Mouse (Mus musculus): ENCODE data around the gene Psmg4. TPM values are rescaled to one million over a fixed set of nuclear protein-coding genes. Genes with fewer than 3 reads are reported as not detected.

Psmg4 gene
- polyA plus RNA-seq, 1 experiment from 2014 or later = 87.4 TPM

DNA sequence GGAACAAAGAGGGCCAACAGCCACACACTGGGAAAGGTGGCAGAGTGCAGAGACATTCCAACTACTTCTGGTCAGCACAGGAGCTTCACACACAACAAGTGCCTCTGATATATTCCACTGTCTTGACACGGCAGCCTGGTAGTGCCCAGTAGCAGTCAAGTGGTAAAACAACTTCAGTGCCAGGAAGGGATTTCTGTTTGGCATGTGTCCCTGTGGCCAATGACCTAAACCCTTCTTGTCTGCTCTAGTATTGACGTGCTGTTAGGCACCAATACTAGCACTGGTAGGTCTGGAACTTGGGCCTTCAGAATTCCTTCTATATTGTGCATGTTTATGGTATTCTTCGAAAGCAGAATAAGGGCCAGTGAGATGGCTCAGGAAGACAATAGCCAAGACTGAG lies 42.5 kb downstream of the Psmg4 start:
- Histone ChIP-seq H3K9me3 (ENCODE audit: control insufficient read depth, low read length) (no peaks in the 10 kb centered on the region), H3K4me3 (ENCODE audit: low read depth, low read length) (no peak overlapping the region), H3K27me3 (ENCODE audit: control insufficient read depth, insufficient read depth, low read length) (no peaks in the 10 kb centered on the region), H3K4me1 (ENCODE audit: control insufficient read depth, insufficient read depth, low read length) (no peaks in the 10 kb centered on the region), H3K4me2 (ENCODE audit: low read depth, low read length) (no peak overlapping the region), H3K36me3 (ENCODE audit: control insufficient read depth, insufficient read depth, low read length) (no peaks in the 10 kb centered on the region), H3K9ac (replicated peaks; ENCODE audit: low read depth, low read length) (no peak overlapping the region), H3K27ac (ENCODE audit: low read depth, low read length) (no peak overlapping the region)
- no peak for ATAC-seq (ENCODE audit: low read depth)
- 95% methylated on average over 3 of the region's 3 CpGs for WGBS

DNA sequence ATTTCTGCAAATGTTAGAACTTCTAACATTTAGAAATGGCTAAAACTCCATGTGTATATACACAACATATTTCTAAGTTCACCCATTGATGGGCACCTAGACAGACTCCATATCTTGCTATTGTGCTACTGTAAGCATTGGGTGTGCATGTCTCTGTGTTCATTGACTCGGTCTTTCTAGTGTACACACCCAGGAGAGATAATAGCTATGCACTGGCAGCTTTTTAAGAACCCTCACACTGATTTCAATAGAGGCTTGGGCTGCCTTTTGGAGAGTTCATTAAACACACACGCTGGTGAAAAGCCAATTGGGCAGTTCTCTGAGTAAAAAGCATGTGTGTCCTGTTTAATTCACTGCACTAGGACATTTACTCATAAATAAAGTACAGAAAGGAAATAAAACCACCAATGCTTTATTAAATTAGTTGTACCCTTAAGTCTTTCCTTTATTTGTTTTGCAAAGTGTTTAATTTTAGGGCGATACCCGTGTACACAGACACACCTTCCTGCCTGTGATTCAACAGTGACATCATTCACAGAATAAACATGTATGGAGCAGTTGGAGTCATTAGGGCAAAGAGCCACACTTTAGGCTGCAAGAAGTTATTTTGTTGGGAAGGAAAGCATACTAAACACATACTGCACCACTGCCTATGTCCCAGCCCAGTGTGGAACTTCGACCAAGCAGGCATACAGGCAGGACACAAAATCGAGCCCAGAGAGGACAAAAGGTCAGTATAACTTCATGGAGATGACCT lies 45.1 kb downstream of the Psmg4 start:
- no peak overlapping the region for H3K9ac ChIP-seq (replicated peaks; ENCODE audit: low read depth, low read length)
- WGBS = 67% methylated on average over 6 of the region's 6 CpGs
- no peaks in the 10 kb centered on the region for H3K27me3 ChIP-seq (ENCODE audit: control insufficient read depth, insufficient read depth, low read length)
- no peak for ATAC-seq (ENCODE audit: low read depth)
- H3K9me3 ChIP-seq (ENCODE audit: control insufficient read depth, low read length) = no peaks in the 10 kb centered on the region
- no peak overlapping the region for H3K4me3 ChIP-seq (ENCODE audit: low read depth, low read length)
- no peaks in the 10 kb centered on the region for H3K4me1 ChIP-seq (ENCODE audit: control insufficient read depth, insufficient read depth, low read length)
- no peak overlapping the region for H3K27ac ChIP-seq (ENCODE audit: low read depth, low read length)
- no peak overlapping the region for H3K4me2 ChIP-seq (ENCODE audit: low read depth, low read length)
- no peaks in the 10 kb centered on the region for H3K36me3 ChIP-seq (ENCODE audit: control insufficient read depth, insufficient read depth, low read length)

DNA sequence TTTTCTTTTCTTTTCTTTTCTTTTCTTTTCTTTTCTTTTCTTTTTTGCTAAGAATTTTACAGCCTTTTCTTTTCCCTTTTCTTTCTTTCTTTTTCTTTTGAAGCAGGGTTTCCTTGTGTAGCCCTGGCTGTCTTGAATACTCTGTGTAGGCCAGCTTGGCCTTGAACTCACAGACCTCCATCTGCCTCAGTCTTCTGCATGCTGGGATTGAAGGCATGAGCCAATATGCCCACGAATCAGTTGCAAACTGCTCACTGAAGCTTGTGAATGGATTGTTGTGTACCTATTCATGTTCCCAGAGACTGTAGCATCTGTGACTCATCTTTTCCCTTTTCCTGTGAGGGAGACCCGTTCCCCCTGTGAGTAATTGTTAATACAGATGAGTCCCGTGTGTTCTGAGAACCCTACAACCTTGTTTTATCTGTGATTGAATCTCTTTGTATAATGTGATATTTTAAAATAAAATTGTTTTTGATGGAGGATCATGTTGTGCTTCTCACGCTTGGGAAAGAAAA lies 48.6 kb downstream of the Psmg4 start:
- no peak overlapping the region for H3K4me2 ChIP-seq (ENCODE audit: low read depth, low read length)
- no peaks in the 10 kb centered on the region for H3K4me1 ChIP-seq (ENCODE audit: control insufficient read depth, insufficient read depth, low read length)
- H3K9me3 ChIP-seq (ENCODE audit: control insufficient read depth, low read length) = no peaks in the 10 kb centered on the region
- no peaks in the 10 kb centered on the region for H3K36me3 ChIP-seq (ENCODE audit: control insufficient read depth, insufficient read depth, low read length)
- no peaks in the 10 kb centered on the region for H3K27me3 ChIP-seq (ENCODE audit: control insufficient read depth, insufficient read depth, low read length)
- no peak overlapping the region for H3K9ac ChIP-seq (replicated peaks; ENCODE audit: low read depth, low read length)
- no peak for ATAC-seq (ENCODE audit: low read depth)
- H3K27ac ChIP-seq (ENCODE audit: low read depth, low read length) = no peak overlapping the region
- H3K4me3 ChIP-seq (ENCODE audit: low read depth, low read length) = no peak overlapping the region
- WGBS = 72% methylated on average over 4 of the region's 4 CpGs

DNA sequence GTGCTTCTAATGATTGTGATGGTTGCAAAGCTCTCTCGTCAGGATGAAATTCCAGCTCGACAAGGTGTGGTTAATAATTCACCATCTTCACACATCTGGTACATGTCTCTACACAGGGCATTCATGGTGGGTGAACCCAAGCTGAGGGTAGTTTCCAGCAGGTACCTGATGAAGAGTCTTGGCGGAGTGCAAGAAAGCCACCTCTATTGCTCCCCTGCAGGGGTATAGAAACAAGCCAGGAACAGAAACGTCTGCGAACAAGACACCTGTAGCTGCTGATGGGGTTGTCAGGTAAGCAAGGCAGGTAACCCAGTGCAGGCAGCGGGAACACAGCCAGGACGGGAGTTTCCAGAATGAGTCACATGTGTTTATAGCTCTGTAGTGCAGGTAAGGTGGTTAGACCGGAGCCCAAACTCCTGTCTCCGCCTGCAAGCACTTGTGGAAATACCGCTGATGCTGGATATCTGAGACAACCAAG lies 50.0 kb downstream of the Psmg4 start:
- H3K9me3 ChIP-seq (ENCODE audit: control insufficient read depth, low read length) = no peaks in the 10 kb centered on the region
- no peak overlapping the region for H3K4me3 ChIP-seq (ENCODE audit: low read depth, low read length)
- H3K4me2 ChIP-seq (ENCODE audit: low read depth, low read length) = no peak overlapping the region

DNA sequence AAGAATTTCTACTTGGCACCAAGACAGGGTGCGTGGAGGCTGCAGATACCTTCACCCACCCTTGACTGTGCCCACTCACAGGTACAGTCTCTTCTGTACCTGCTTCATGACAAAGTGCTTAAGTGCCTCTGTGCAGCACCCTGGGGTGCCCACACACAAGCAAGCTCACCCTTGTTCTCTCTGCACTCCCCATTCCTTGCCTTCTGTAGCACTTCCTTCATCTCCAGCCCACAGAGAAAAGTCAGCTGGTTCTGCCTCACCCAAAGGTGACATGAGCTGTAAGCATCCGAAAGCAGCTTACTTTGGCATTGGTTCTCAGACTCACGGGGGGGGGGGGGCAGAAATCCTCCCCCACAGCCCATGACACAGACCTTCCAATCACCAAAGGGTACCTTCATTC lies 52.1 kb downstream of the Psmg4 start:
- Histone ChIP-seq H3K9me3 (ENCODE audit: control insufficient read depth, low read length) (no peaks in the 10 kb centered on the region), H3K4me3 (ENCODE audit: low read depth, low read length) (no peak overlapping the region), H3K36me3 (ENCODE audit: control insufficient read depth, insufficient read depth, low read length) (no peaks in the 10 kb centered on the region), H3K9ac (replicated peaks; ENCODE audit: low read depth, low read length) (no peak overlapping the region), H3K27me3 (ENCODE audit: control insufficient read depth, insufficient read depth, low read length) (no peaks in the 10 kb centered on the region), H3K4me1 (ENCODE audit: control insufficient read depth, insufficient read depth, low read length) (no peaks in the 10 kb centered on the region), H3K27ac (ENCODE audit: low read depth, low read length) (no peak overlapping the region), H3K4me2 (ENCODE audit: low read depth, low read length) (no peak overlapping the region)
- WGBS = 90% methylated on average over 3 of the region's 3 CpGs
- ATAC-seq (ENCODE audit: low read depth) = no peak

More for the DNA sequence above, 50.0 kb downstream of the Psmg4 start:
- no peaks in the 10 kb centered on the region for H3K27me3 ChIP-seq (ENCODE audit: control insufficient read depth, insufficient read depth, low read length)
- no peak for ATAC-seq (ENCODE audit: low read depth)
- H3K4me1 ChIP-seq (ENCODE audit: control insufficient read depth, insufficient read depth, low read length) = no peaks in the 10 kb centered on the region
- no peak overlapping the region for H3K27ac ChIP-seq (ENCODE audit: low read depth, low read length)
- H3K36me3 ChIP-seq (ENCODE audit: control insufficient read depth, insufficient read depth, low read length) = no peaks in the 10 kb centered on the region
- no peak overlapping the region for H3K9ac ChIP-seq (replicated peaks; ENCODE audit: low read depth, low read length)
- WGBS = 82% methylated on average over 10 of the region's 10 CpGs

DNA sequence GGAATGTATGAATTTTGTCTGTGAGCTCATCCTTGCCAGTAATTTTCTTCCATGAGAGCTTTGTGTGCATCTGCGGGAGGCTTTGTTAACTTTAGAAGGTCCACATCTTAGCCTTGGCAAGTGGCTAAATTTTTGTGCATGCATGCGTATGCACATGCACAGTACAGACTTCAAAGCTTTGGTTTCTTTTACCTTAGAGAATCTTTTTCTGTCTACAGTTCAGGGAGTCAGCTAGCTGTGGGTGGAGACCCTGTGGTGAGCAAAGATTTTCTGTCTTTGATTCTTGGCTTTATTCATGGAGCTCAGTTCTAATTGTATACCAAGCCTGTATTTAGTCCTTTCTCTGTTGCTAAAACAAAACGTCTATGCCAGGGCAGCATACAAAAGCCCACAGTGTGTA lies 56.0 kb downstream of the Psmg4 start:
- Histone ChIP-seq H3K4me1 (ENCODE audit: control insufficient read depth, insufficient read depth, low read length) (peaks cover 10% of the 10 kb centered on the region; the same call in 1 of the 2 replicates), H3K27me3 (ENCODE audit: control insufficient read depth, insufficient read depth, low read length) (no peaks in the 10 kb centered on the region), H3K4me2 (ENCODE audit: low read depth, low read length) (no peak overlapping the region), H3K4me3 (ENCODE audit: low read depth, low read length) (no peak overlapping the region), H3K9me3 (ENCODE audit: control insufficient read depth, low read length) (no peaks in the 10 kb centered on the region), H3K36me3 (ENCODE audit: control insufficient read depth, insufficient read depth, low read length) (no peaks in the 10 kb centered on the region), H3K27ac (ENCODE audit: low read depth, low read length) (no peak overlapping the region), H3K9ac (replicated peaks; ENCODE audit: low read depth, low read length) (no peak overlapping the region)
- WGBS = 83% methylated on average over 3 of the region's 3 CpGs
- ATAC-seq (ENCODE audit: low read depth) = no peak

DNA sequence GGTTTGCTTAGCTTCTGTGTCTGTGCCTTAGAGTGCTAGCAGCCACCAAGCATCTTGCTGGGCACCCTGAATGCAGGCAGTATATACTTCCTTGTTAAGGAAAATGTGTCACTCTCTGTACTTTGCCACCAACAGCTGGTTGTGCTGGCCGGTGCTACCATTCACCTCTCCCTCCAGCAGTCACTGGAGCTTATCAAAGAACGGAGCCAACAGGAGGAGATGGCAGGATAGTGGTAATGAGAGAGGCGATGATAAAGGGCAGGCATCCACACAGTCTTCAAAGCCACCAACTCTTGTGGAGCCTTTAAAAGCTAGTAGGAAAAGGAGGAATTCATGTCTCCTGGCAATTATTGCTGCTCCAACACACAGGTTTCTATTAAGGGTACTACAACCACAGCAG lies 57.0 kb downstream of the Psmg4 start:
- no peak for ATAC-seq (ENCODE audit: low read depth)

DNA sequence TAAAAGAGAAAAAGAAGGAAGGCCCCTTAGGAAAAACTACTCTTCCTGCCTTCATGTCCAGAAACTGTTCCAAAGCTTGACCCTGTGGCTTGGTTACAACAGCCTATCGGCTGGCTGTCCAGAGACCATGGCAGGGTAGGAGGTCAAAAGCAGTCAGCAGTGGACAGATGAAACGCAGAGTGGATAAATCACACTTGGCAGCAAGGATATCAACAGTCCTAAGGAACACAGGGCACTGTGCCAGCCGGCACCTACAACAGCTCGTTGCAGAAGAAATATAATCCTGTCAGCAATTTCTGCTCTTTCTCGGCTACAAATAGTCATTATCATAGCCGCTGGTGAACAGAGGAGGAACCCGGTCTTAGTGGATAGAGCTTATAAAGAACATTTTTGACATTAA lies 60.2 kb downstream of the Psmg4 start:
- no peak overlapping the region for H3K9ac ChIP-seq (replicated peaks; ENCODE audit: low read depth, low read length)
- 20% methylated on average over 7 of the region's 7 CpGs for WGBS
- no peaks in the 10 kb centered on the region for H3K36me3 ChIP-seq (ENCODE audit: control insufficient read depth, insufficient read depth, low read length)
- H3K4me2 ChIP-seq (ENCODE audit: low read depth, low read length) = no peak overlapping the region
- no peak overlapping the region for H3K4me3 ChIP-seq (ENCODE audit: low read depth, low read length)
- H3K27ac ChIP-seq (ENCODE audit: low read depth, low read length) = no peak overlapping the region; the same call in 1 of the 2 replicates
- peaks cover 28% of the 10 kb centered on the region for H3K4me1 ChIP-seq (ENCODE audit: control insufficient read depth, insufficient read depth, low read length)
- peak; percentile 29; the same call in 1 of the 2 replicates for ATAC-seq (ENCODE audit: low read depth)
- no peaks in the 10 kb centered on the region for H3K9me3 ChIP-seq (ENCODE audit: control insufficient read depth, low read length)
- H3K27me3 ChIP-seq (ENCODE audit: control insufficient read depth, insufficient read depth, low read length) = no peaks in the 10 kb centered on the region

More for the DNA sequence above, 57.0 kb downstream of the Psmg4 start:
- no peak overlapping the region for H3K4me2 ChIP-seq (ENCODE audit: low read depth, low read length)
- H3K27me3 ChIP-seq (ENCODE audit: control insufficient read depth, insufficient read depth, low read length) = no peaks in the 10 kb centered on the region
- no peak overlapping the region for H3K27ac ChIP-seq (ENCODE audit: low read depth, low read length)
- no peaks in the 10 kb centered on the region for H3K36me3 ChIP-seq (ENCODE audit: control insufficient read depth, insufficient read depth, low read length)
- no peak overlapping the region for H3K4me3 ChIP-seq (ENCODE audit: low read depth, low read length)
- no peaks in the 10 kb centered on the region for H3K9me3 ChIP-seq (ENCODE audit: control insufficient read depth, low read length)
- 92% methylated on average over 3 of the region's 3 CpGs for WGBS
- peaks cover 14% of the 10 kb centered on the region; the same call in 1 of the 2 replicates for H3K4me1 ChIP-seq (ENCODE audit: control insufficient read depth, insufficient read depth, low read length)
- no peak overlapping the region for H3K9ac ChIP-seq (replicated peaks; ENCODE audit: low read depth, low read length)

DNA sequence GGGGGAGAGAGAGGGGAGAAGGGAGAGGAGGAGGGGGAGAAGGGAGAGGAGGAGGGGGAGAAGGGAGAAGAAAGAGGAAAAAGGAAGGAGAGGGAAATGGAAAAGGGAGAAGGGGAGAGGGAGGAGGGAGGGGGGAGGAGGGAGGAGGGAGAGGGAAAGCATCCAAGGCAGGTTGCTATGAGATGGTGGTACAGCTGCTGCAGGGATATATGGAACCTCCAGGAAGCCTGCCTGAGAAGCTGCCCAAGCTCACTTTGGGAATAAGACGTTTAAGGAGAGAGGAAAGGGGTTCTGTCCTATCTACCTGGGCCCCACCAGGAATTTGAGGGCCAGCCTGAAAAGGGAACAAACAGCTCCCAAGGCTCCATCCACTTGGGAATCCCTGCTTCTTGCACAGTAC lies 64.2 kb downstream of the Psmg4 start:
- H3K4me2 ChIP-seq (ENCODE audit: low read depth, low read length) = no peak overlapping the region
- H3K36me3 ChIP-seq (ENCODE audit: control insufficient read depth, insufficient read depth, low read length) = no peaks in the 10 kb centered on the region
- no peak for ATAC-seq (ENCODE audit: low read depth)
- H3K4me3 ChIP-seq (ENCODE audit: low read depth, low read length) = no peak overlapping the region
- H3K27me3 ChIP-seq (ENCODE audit: control insufficient read depth, insufficient read depth, low read length) = no peaks in the 10 kb centered on the region
- H3K4me1 ChIP-seq (ENCODE audit: control insufficient read depth, insufficient read depth, low read length) = peaks cover 30% of the 10 kb centered on the region
- H3K9ac ChIP-seq (replicated peaks; ENCODE audit: low read depth, low read length) = no peak overlapping the region
- WGBS = 20% methylated on average over 1 of the region's 1 CpGs
- H3K27ac ChIP-seq (ENCODE audit: low read depth, low read length) = no peak overlapping the region
- H3K9me3 ChIP-seq (ENCODE audit: control insufficient read depth, low read length) = no peaks in the 10 kb centered on the region

Measured in neural tube, embryonic 14.5 days (tissue).